Mouse (Mus musculus) heart, postnatal 10 days (tissue): ENCODE measurements around the gene Mapk11. TPM values are rescaled to one million over a fixed set of nuclear protein-coding genes. Genes with fewer than 3 reads are reported as not detected.

Experiments
- DNase-seq, 2 experiments: peaks; one replicate each; pipeline ENCODE4 v3.0.0; 2021
- intact Hi-C: fragments of 180-260 bp; cut with DNase I; formaldehyde crosslinking; loops from one replicate; pipeline ENCODE4 v1.15.1; 2025
- total RNA-seq, 2 experiments: library from RNA; stranded (reverse); gene quantifications; 2 replicates each; pipeline ENCODE4 v1.2.3; 2021

Gene Mapk11
- total RNA-seq, 2 experiments from 2014 or later, result 4.1 to 4.8 TPM

DNA sequence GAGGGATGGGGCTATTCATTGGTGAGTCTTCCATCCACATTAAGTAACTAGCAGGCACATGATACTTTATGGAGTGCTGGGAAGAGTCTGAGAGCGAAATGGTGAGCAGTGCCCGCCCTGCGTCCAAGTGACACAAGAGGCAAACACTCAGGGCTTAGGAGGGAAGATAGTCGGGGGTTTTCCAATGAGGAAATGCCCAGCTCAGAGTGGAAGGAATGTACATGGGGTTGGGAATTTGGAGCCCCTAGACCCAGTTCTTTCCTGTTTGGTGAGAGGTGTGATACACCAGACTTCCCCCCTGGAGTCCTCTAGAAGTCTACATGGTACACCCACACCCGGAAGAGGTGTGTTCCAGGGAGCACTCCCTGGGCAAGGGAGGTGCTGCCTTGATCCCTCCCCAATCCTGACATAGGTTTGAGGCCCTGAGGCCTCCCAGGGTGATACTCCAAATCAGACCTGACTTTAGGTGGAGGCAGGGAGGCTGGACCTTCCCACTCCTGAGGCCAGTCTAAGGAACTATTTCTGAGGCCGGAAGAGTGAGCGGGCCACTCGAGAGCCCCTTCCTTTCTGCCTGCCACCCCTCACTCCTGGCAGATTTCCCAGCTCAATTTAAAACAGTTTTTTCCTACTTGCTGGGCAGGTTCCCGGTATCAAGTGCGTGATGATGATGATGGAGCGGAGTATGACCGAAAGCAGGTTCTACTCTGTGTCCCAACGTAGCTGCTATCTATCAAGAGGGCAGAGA lies 26.2 kb upstream of the Mapk11 start:
- no peak for DNase-seq
- intact Hi-C loops, result no loop called here

DNA sequence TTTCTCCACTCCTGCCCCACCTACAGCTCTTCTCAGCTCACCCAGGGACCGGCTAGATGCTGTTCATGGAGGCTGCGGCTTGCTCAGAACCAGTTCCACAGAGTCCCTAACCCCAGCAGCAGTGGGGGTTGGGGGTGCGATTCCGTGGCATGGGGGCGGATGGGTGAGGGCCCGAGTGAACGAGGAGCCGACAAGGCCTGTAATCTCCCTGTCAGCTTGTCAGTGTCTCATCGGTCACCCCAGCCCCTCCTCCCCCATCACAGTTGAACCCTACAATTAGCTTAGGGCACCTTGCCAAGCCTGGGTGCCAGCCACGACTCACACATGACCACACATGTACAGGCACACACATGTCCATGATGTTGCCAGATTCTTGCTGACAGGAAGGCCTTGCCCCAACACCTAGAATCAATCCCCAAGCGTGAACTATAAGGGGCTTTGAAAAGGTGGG lies 25.5 kb upstream of the Mapk11 start:
- DNase-seq, result no peak
- intact Hi-C loops, result no loop called here

GRCm38 (mm10) chr15:89173906-89174214 lies 24.4 kb upstream of the Mapk11 start:
- intact Hi-C loops, result no loop called here
- peak; percentile 61 to 69 for DNase-seq

- DNase-seq, result peak; percentile 54 to 71
- intact Hi-C loops, result no loop called here
Observed at GRCm38 (mm10) chr15:89173024-89173905, 23.8 kb upstream of the Mapk11 start.

GRCm38 (mm10) chr15:89172276-89172935 lies 23.0 kb upstream of the Mapk11 start:
- peak; percentile 25 to 36 for DNase-seq
- intact Hi-C loops, result no loop called here

- DNase-seq, result peak in 1 of 2 experiments; percentile 10
- intact Hi-C loops, result no loop called here
Observed at GRCm38 (mm10) chr15:89171526-89172051, 22.2 kb upstream of the Mapk11 start.

DNA sequence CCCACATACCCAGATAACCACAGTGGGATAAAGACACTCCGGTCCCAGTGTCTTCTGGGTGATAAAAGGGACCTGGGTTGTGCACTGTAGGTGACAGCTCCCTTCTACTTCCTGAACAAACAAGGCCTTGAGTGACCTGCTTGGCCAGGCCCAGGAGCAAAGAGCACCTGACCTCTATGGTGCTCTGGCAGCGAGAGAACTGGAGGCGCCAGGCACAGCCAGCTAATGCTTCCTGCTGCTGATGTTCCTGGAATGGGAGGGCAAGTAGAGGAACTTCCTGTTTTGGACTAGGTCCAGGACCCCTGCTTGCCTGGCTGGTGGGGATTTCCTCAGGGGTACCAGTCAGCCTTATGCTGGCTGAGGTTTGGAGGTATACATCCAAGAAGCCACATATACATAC lies 20.7 kb upstream of the Mapk11 start:
- intact Hi-C loops, result no loop called here
- peak; percentile 48 to 53 for DNase-seq

DNA sequence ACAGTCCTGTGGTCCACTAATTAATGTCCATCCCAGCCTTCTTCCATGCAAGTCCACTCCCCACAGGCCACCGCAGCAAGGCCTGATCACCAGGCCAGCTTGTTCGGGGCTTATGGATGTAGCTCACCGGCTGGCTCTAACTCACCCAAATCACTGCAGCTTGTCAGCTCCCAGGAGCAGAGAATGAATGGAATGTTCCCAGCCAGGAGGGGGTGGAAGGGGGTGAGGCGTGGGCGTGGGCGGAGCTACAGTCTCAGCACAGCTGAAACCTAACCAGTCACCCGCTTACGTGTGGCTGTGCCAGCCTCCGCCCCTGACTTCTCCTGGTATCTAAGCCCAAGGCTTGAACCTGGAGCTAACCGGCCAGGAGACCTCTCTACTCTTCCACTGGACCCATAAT lies 20.0 kb upstream of the Mapk11 start:
- intact Hi-C loops, result no loop called here
- DNase-seq, result peak; percentile 88 to 92

DNA sequence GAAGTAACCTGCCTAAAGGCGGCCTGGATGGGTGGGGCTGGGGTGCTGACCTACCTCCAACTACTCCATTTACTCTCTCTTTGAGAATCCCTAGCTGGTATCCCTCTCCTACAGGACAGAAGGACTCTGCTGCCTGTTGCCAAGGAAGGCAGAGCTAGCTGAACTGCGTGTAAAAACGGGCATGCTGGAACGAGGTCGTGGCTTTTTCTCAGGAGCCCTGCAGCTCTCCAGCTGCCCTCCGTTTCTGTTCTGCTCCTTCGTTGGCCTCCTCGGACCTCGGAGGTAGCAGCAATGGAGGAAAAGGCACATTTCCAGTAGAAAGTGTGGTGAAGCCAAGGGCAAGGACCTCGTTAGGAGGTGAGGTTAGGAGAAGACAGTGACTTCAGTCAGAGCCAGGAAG lies 19.5 kb upstream of the Mapk11 start:
- intact Hi-C loops, result no loop called here
- peak in 1 of 2 experiments; percentile 18 for DNase-seq

GRCm38 (mm10) chr15:89165478-89165877 lies 16.1 kb upstream of the Mapk11 start:
- no peak for DNase-seq
- intact Hi-C loops, result no loop called here

DNA sequence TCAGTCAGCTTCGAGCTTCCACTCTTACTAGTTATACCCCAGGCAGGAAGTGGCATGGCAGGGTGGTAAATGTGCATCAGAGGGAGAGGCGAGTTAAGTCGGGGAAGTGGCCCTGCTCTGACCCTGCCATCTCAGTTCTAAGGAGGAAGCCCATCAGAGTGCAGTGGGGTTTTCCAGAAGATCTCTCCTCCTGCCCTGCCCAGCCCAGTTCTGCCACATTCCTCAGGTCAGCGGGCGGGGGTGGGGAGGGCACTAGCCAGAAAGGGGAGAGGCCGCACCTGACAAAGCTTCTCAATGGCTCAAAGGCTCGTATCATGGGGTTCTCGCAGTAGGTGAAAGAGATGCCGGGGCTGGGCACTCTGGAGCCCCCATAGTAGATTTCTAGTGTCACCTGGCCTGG lies 12.0 kb upstream of the Mapk11 start:
- intact Hi-C loops, result no loop called here

GRCm38 (mm10) chr15:89158516-89158915 lies 9.1 kb upstream of the Mapk11 start:
- no peak for DNase-seq
- intact Hi-C loops, result loop anchor here (2.0 kb wide), 1 partner anchor 50 kb away; no protein-coding TSS in a partner anchor

More for the DNA sequence above, 12.0 kb upstream of the Mapk11 start:
- DNase-seq, result no peak

DNA sequence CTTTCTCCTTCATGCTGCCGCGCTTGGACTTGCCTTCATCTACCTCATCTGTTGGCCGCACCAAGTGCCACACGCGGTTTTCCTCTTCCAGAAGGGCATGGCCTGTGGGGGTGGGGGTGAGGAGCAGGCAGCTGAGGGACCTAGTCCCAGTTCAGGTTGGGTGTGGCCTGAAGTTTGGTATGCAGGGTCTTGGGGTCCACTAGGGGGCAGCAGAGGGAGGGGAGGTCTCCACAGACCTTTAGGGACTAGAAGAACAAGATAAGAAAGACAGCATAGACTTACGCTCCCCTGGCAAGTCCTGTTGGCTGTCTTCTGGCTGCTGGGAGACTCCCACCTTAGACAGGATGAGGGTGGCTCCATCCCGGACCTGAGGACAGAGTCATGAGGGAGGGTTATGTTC lies 8.5 kb upstream of the Mapk11 start:
- intact Hi-C loops, result loop anchor here (2.0 kb wide), 1 partner anchor 51 kb away; no protein-coding TSS in a partner anchor
- peak; percentile 72 to 81 for DNase-seq

GRCm38 (mm10) chr15:89152312-89152711 lies 2.9 kb upstream of the Mapk11 start:
- no peak for DNase-seq
- intact Hi-C loops, result no loop called here

DNA sequence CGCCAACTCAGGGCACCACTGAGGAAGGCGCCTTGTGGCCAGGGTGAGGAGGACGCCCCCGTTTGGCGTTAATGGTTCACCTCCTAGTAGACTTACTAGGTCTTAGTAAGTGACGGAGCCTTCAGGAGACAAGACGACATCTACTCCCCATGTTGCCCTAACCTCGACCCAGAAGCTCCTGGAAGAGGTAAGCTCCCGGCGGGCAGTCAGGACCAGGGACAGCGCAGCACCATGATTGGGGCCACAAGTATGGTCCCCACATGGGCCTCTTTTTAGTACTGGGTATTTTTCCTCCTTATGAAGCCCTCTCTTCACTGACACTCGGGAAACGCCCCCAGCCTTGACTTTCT lies 588 bp upstream of the Mapk11 start:
- intact Hi-C loops, result no loop called here
- peak; percentile 25 to 52 for DNase-seq

DNA sequence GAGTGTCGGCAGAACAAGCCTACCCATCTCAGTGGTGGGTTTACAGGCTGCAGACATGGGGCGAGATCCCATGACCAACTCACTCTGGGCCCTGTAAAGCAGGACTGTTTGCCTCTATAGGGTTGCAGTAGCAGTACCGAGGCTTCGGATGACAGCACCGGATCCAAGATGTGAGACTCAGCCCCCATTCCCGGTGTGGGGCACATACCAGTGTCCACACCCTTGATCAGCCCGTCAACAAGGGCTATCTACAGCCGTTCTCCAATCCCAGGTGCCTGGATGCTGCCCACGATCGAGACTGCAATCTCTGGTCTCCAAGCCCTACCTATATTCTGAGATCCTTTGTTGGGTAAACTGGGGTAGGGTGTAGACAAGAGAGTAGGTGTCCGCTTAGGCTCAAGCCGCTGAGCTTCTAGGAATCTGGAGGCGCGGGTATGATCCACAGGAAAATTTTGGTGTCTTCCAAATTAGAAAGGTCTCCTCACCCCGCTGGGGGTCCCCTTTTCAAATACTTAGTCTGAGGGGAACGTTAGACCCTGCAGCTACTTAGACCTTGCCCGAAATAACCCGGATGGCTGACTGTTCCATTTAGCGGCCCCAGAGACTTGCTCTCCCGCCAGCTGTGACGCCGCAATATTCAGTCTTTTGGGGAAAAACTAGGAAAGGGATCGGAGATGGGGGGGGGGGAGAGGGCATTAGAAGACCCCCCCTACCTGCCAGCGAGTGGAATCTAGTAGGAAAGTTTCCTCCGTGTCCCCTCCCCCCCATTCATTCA lies 745 bp downstream of the Mapk11 start:
- intact Hi-C loops, result no loop called here
- no peak for DNase-seq

GRCm38 (mm10) chr15:89147895-89148294 lies 1.5 kb downstream of the Mapk11 start:
- DNase-seq, result no peak
- intact Hi-C loops, result no loop called here

DNA sequence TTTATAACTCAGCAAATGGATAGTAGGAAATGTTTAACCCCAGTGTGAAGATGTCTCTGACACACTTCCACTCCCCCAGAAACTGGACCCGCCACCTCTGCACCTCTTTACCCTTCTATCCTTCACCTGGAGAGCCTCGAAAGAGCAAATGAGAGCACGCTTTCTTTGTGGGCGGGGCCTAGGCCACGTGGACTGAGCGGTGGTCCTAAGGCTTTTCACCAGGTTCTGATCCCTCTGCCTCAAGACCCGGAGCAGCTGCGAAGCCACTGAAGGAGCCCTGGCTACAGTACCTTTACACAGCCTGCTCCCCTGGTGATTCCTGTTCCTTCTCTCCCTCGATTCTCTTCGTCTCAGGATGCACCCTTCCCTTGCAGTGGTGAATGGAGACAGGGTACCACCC lies 2.0 kb downstream of the Mapk11 start:
- intact Hi-C loops, result no loop called here

DNA sequence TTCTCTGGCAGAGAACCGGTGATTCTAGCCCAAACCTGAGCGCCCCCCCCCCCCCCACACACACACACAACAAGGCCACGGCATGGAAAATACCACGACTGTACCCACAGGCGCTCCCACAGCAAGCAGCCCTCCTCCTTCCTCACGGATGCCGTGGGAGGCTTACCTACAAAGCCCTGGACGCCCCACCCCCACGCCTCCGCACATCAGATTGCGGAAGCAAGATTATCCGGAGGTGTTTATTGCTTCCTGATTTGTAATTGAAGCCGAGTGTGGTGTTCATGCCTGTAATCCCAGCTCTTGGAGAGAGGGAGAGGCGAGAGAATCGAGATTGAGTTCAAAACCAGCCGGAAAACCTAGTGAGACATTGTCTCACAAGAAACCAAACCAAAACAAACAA lies 2.4 kb downstream of the Mapk11 start:
- peak; percentile 19 to 33 for DNase-seq
- intact Hi-C loops, result no loop called here

More for the DNA sequence above, 2.0 kb downstream of the Mapk11 start:
- DNase-seq, result no peak

DNA sequence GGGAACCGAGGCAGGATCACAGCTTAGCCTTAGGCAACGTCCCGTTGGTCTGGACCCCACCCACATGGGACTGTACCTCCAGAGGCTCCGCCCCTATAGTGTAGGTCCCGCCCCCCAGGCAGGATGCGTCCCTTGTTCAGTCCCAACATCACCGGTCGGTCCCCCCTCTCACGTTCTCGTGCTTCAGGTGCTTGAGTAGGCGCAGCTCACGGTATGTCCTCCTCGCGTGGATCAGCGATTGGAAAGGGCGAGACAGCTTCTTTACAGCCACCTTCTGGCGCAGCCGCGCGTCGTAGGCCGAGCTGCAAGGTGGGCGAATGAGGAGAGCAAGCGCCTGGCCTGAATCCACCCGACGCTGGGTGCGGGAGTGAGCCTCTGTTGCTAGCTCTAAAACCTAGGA lies 2.9 kb downstream of the Mapk11 start:
- intact Hi-C loops, result no loop called here
- DNase-seq, result peak in 1 of 2 experiments; percentile 25
